Mouse (Mus musculus) gastrocnemius, adult 18-20 months (tissue): Measurements from ENCODE around the gene Zfp398. TPM values are rescaled to one million over a fixed set of nuclear protein-coding genes. Genes with fewer than 3 reads are reported as not detected.

ENCODE experiments used
- DNase-seq: peaks from one replicate; pipeline ENCODE4 v3.0.0; 2021; ENCODE audit warnings: low spot score
- long read RNA-seq, 2 experiments: library from polyadenylated mRNA; stranded (forward); transcript quantifications; one replicate each; pipeline ENCODE4 v2.0.0; 2021
- total RNA-seq, 2 experiments: library from RNA; stranded (reverse); gene quantifications; 2 replicates each; pipeline ENCODE4 v1.2.3; 2021

The Zfp398 gene
- total RNA-seq = 1 to 10 TPM; 4.7 to 5.6 TPM
- long read RNA-seq, experiment 1, partial matches to known transcripts = 0 of 1 reads
- long read RNA-seq, experiment 1, other reads (novel, unspliced or antisense) = 0 of 1 reads
- long read RNA-seq, experiment 2, partial matches to known transcripts = 0 of 2 reads
- long read RNA-seq, experiment 2, other reads (novel, unspliced or antisense) = 2 of 2 reads

DNA sequence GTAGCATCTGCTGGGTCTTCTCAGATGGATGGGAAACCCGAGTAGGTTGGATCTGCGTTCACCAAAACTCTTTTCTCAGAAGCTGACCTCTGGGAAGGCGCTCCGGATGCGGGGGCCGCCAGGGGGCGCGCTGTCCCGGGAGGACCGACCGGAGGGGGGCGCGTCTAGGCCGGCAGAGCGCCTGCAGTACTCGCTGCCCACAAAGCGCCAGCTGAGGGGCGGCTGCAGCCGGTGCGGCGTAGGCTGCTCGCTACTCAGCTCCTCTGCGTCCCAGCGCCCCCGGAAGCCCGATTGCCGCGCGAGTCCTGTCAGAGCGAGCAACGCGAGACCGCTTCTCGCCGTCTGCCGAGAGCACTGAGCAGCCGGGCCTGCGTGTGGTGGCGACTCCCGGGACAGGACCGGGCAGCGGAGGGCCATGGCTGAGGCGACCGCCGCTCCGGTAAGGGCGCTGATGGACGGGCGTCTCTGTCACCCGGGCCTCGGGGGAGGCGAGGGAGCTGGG, at the start of gene Zfp398:
Zfp398 (plus strand) TSS at position 180 of the 502 bp plus-strand sequence.
- DNase-seq = peak; percentile 96

DNA sequence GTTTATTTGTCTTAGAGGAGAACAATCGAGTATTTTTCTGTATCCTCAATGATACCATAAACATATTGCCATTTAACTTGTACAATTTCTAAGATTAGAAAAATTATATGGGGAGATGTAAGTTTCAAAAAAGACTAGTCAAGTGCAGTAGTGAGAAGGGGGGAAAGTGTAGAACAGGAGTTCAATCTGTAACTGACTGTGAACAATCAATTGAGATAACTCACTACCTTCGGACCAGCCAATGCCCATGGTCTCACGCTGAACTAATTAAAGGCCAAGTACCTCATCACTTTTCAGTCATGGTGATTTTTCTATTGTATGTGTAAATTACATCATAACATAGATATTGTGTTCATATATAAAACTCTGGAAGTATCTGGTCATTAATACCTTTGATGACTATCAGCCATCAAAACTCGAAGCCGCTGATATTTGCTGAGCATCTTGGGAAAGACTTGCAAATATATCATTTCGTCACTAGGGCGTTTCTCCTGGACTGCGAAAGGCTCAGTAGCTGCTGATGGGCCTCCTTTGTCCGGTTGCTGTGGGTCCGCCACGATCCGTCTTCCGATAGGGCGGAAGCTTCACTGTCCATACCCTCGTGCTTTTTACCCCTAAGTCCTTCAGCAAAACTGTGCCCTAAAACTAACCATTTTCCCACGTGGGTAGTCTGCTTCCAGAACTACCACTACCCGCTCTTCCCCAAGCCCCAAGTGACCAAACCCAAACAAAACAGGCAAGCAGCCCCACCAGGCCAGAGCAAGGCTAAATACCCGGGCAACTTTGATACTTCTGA, 47.3 kb upstream of the Zfp398 start:
- peak; percentile 85 for DNase-seq

DNA sequence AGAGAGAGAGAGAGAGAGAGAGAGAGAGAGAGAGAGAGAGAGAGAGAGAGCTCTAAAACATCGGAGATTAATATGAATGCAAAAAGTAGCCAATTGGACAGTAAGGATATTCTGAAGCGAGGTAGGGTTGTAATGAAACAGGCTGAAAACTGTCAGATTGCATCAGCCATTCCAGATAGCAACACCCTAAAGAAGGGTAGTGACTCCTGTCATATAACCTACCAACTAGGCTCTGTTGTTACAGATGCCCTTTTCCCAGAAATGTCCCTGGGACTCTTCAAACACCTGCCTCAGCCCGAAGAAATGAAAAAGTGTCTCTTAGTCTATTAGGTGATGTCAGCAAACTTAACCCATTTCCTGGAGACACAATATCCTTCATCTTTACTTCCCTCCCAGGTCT, 46.6 kb upstream of the Zfp398 start:
- DNase-seq = peak; percentile 11

DNA sequence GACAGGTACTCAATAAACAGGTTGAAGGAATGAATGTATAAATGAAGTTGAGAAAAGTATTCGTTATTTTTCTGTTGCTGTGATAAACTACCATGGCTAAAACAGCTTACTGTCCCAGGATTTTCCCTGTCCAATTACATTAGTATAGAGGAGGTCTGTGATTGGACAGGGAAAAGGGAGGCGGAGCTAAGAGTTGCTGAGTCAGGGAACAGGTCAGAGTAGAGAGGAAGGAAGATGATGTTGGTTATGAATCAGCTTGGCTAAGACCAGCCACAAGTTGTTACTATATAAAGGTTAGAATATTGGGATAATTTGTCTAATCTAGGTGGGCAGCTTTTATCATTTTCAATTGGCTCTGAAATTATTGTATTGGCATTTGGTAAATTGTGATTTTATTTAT, 44.7 kb upstream of the Zfp398 start:
- DNase-seq = peak; percentile 19

DNA sequence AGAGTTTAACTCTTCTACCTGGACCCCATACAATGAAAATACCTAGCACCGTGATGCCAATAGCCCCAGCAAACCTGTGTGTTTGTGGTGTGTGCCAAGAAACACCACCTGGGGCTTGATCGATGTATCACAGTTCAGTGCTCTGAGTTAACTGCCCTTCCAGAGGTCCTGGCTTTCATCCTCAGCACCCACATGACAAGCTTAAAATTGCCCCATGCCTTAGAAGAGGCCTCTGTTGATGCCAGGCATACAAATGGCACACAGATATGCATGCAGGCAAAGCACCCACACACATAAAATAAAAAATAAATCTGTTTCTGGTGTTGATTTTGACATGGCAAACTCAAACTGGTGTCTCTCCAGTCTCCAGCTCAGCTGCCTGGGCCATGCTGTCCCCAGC, 42.9 kb upstream of the Zfp398 start:
- no peak for DNase-seq

DNA sequence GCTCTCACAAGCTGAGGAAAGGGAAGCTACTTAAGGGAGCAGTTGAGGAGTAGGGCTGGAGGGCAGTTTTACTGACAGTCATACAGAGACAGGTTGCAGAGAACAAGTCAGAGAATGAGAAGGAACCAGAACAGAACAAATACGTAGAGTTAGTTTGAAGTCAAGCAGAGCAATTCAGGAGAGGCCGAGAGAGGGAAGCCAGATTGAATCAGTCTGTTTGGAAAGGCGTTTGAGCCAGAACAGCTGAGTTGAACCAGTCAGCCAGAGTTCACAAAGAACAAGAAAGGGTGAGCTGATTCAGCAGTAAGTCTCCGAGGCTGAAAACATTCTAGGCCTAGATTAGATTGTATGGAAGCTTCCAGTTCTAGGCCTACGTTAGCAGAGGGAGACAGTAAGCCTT, 42.2 kb upstream of the Zfp398 start:
- DNase-seq = no peak

DNA sequence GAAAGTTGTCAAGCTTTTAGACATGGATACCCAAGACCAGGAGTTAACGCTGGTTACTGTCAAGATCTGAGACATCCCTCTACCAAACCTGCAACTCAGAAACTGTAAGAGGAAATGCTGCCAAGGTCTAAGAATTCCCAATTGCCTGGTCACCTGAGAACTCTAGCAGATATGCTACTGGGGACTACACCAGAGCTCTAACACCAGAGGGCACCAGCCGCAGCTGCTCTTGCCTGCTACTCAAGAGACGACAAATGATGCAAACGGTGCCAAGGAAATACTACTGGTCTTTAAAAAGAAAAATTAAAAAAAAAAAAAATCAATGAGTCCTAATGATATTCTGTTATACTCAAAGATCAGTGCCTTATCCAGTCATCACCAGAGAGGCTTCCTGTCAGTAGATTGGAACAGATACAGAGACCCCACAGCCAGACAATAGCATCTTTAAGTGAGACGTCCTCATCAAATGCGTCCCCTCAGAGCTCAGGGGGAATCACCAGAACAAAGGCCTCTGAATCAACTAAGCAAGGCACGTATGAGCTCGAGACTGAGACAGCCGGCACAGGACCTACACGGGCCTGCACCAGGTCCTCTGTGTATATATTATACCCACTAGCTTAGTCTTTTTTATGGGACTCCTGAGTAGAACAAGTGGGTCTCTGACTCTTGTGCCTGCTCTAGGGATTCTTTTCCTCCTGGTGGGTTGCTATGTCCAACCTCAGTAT, 41.2 kb upstream of the Zfp398 start:
- DNase-seq = peak; percentile 18

DNA sequence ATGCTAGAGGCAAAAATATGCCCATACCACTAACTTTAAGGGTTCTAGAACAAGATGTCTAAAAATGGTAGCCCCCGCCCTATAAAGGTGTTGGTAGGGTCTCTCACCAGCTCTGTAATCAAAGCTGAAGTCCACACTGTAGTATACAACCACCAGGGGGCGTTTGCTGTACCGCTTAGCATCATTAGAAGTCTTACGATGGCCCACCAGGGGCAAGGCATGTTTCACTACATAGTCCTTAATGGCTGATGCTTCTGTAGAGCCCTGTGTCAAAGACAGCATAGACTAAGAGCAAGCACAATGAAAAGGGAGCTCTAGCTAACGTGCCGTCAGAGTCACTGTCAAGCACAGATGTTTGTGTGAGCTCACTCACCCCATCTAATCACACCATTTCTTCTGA, 36.4 kb upstream of the Zfp398 start:
- DNase-seq = peak; percentile 60

DNA sequence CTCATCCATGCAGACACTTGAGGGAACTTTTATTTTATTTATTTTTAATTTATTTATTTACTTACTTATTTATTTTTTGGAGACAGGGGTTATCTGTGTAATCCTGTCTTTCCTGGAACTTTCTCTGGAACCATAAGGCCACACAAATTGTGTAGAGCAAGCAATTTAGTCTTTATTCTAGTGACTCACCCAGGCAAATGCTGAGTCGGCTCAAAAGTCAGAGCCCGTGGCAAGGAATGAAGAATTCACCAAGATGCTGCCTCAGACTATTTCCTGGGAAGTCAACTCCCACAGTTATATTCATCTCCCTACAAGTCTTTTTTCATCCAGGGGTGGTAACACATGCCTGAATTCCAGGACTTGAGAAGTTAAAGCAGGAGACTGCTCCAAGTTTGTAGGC, 29.9 kb upstream of the Zfp398 start:
- DNase-seq = no peak

DNA sequence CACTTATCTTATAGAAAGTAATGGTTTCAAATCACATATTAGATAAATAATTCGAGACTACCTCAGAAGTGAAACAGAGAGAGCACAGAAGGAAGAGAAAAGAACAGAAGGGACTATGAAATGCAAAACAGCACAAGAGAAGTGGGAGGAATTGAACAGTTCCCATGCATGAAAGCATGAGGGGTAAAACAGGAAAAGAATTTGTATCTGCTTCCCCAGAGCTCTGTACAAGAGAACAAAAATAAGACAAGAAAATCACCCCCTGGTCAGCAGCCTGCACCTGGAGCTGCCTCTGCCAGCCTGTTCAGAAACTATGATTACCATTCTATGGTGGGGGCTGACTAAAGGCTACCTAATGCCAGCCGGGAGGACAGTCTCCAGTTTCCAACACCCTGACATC, 28.0 kb upstream of the Zfp398 start:
- DNase-seq = no peak

DNA sequence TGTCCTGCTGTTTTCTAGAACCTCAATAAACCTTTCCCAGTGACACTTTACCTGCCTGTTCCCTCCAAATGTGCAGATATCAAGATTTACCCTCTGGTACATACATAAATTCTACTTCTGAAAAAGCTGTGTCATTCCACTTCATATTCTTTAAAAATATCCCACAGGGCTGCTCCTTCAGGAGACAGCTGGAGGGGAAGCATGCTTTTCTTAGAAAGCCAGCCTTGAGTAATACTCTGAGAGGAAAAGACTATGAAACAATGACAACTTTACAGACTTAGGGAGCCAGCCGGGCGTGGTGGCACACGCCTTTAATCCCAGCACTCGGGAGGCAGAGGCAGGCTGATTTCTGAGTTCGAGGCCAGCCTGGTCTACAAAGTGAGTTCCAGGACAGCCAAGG, 26.9 kb upstream of the Zfp398 start:
- no peak for DNase-seq

DNA sequence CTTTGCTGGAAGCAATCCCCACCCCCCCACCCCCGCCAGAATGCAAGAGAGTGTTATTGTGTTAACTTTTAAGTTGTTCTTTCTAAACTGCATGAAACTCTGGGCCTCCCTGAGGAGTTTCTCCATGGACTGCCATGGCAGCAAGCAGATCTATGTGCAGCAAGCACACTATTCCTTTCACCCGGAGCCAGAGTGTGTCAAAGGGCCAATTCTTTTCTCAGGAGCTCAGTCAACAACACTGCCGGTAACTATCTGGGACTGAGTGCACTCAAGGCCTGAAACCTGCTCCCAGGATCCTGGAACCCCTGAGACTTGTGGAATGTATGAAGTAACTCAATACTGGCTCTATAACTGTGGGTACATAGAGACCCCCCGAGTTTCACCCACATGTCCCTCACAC, 26.4 kb upstream of the Zfp398 start:
- DNase-seq = no peak

DNA sequence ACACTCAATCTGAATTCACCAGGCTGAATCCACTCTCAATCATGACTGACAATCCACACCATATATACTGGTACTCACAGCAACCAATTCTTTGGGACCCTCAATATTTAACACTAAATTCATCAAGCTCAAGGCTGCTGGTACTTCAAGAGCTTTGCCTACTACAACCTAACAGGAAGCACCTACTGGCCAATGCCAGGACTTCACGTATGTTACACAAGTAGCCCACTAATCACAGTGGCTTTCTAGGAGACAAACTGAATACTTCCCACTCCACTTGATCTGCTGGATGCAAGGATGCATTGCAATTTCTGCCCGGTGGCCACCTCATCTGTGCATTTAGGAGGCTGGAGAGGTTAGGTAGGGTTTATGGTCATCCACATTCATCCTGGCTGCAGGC, 25.3 kb upstream of the Zfp398 start:
- DNase-seq = no peak

DNA sequence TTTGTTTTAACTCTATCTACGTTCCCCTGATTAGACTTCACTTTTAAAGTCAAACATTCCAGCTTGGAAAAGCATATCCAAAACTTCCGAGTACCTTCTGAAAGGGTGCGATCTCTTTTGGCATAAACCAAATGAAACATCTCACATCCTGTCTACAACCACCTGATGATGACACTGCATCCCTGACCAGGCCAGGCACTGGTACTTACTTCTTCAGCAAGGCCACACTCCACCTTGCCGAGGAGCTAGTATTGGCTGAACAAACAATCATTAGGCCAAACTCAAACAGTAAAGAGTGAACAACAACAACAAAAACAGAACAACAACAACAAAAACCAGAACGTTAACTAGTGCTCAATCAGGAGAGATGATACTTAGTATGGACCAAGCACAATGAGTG, 24.1 kb upstream of the Zfp398 start:
- no peak for DNase-seq

DNA sequence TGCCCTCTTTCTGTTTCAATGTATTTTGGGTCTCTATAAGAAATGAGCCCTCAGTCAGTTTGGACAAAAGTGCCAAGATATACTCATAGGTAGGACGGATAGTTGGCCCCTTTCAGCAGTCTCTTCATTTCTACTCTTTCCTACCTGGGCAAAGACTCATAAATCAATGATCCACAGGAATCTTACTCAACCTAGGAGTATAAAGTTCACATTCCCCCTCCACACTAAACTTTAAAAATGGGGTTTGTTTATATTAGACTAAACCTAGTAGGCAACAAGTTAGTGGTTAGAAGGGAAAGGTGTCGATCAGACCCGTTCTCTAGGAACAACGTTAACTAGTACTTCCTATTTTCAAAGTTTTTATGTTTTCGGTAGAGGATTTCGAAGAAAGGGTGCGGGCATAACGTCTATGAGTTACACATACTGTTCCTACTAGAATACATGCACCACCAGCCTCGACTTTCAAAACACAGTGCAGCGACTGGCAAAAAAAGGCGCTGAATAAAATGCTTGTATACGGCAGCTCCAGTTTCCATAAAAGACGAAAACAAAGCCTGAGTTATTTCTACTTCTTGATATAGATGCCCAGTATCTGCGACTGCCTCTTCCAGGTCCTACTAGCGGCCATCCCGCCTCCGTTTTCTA, 23.1 kb upstream of the Zfp398 start:
- DNase-seq = no peak

DNA sequence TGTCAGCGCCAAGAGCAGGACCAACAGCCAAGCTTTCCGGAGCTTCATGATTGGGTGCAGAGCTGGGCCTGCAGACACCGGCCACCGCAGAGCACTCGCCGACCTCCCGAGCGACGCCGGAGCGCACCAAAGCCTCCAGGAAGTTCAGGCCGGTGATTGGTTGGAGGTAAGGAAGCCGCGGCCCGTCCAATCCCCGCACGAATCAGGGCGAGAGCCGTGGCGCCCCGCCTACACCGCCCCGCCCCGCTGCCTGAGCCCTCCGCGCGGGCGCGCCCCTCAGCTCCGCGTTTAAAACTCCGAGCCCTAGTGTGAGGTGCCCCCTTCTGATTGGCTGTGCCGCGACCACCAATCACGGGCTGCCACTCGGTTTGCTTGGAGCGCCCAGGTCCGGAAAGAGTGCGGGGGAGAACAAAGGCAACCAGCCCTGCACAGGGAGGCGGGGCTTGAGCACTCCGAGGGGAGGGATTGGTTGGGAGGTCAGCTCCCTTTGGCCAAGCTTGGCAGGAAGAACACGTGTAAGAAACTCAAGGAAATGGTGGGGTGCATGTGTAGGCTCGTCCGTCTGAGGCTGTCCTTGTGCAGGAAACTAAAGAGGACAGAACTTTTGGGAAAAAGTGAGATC, 22.1 kb upstream of the Zfp398 start, which contains the start of gene Pdia4:
Pdia4 (minus strand) TSS at position 174 of the 622 bp plus-strand sequence.
- peak; percentile 97 for DNase-seq

DNA sequence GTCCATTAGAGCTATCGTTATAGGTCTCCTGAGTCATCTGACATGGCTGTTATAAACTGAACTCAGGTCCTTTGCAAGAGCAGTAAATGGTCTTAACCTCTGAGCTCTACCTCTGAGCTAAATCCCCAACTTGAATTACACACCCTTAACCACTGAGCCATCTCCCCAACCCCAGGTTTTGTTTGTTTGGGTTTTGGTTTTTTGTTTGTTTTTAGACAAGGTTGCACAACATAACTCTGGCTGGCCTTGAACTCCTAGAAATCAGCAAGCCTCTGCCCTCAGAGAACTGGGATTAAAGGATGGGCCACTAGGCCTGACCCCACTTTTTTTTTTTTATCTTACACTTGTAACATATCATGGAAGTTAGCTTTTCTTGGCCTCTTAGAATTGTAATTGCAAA, 19.3 kb upstream of the Zfp398 start:
- DNase-seq = no peak

DNA sequence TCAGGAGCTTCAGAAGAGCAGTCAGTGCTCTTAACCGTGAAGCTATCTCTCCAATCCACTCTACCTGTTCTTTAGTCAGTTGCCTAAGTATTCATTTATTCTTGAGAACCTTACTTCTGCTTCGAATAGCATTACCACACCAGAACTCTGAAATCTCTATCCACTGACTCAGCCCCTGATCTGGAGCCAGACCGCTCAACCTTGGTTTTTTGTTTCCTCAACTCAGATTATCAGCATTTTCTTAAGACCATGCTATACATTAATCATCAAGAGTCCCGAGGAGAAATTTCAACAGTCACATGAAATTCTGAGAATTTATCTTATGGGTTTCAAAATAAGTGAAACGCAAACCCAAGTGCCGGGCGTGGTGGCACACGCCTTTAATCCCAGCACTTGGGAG, 16.7 kb upstream of the Zfp398 start:
- DNase-seq = no peak

DNA sequence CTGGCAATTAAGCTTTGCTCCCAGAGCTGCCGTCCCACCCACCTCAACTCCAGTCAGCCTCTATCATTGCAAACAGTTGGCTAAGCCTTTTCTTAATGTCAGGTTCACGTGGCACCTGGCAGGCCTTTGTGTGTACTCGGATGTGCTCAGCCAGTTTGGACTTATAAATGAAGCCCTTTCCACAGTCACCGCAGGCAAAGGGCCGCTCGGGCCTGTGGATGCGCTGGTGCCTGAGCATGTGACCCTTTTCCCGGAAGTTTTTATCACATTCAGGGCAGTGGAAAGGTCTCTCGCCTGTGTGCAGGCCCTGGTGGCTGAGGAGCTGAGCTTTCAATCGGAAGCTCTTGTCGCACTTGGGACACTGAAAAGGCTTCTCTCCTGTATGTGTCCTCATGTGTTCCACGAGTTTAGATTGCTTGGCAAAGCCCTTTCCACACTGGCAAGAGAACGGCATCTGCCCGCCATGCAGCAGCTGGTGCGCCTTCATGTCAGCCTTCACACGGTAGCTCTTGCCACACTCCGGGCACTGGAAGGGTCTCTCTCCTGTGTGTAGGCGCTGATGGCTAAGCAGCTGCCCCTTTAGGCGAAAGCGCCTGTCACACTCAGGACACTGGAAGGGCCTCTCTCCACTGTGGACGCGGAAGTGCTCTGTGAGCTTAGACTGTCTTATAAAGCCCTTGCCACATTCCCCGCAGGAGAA, 15.7 kb upstream of the Zfp398 start:
- no peak for DNase-seq

DNA sequence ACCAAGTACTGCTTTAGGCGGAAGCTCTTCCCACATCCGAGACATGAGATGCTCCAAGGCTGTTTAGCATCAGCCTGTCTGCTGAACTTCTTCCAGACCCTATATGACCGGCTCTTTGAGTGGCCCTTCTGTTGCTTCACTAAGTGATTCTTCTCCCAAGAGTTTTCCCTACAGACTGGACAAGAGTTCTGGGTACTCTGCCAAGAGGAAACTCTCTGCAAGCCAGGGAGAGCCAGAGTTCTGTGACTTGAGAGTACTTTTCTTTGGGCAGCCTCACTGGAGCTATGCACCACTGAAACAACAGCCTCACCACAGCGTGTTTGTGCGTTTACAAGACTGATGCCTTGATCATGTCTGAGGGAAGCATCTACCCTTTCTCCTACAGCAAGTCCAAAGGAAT, 14.2 kb upstream of the Zfp398 start:
- DNase-seq = no peak

DNA sequence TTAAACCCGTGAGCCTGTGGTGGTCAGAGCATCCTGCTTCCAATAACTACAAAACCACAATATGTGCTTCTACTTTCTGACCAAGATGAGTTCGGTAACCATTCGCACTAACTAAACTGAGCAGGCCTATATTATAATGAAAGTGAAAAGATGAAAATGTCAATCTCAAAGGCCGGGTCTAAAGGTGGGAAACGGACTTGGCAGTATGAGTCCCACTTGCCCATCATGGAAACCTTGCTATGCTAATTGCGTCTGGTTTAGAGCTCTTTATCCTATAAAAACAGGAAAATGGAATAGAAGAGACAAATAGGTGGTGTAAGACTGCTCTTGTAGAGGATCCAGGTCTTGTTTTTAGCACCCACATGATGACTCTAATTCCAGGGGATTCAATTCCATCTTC, 13.7 kb upstream of the Zfp398 start:
- no peak for DNase-seq
